Mouse (Mus musculus): ENCODE data around the gene Amacr. TPM values are rescaled to one million over a fixed set of nuclear protein-coding genes. Genes with fewer than 3 reads are reported as not detected.

Amacr gene
- total RNA-seq, 2 experiments from 2014 or later: 11.3 to 11.6 TPM

Other genes starting within 250 kb of the Amacr start
- not detected for gene C1qtnf3, start 29.4 kb upstream of the Amacr start, total RNA-seq (2021)
- gene Slc45a2, start 19.0 kb downstream of the Amacr start, total RNA-seq (2021): not detected
- 1 to 10 TPM; 5.0 to 6.3 TPM for gene Rxfp3, start 56.2 kb downstream of the Amacr start, total RNA-seq (2021)
- 1 to 10 TPM in 1 of 2 experiments, under 1 TPM in 1; 0.47 to 1.1 TPM for gene Adamts12, start 83.0 kb downstream of the Amacr start, total RNA-seq (2021)

Data from layer of hippocampus, postnatal 36 days (tissue).